Mouse (Mus musculus): ENCODE measurements around the gene Ptpn6. TPM values are rescaled to one million over a fixed set of nuclear protein-coding genes. Genes with fewer than 3 reads are reported as not detected.

Ptpn6 gene
- polyA plus RNA-seq, 1 experiment from 2014 or later, result 28.7 TPM

- Histone ChIP-seq H3K4me1 (replicated peaks) (peaks cover 65% of the 10 kb centered on the region), H3K36me3 (peaks cover 38% of the 10 kb centered on the region), H3K9ac (no peak overlapping the region), H3K4me3 (replicated peaks) (no peak overlapping the region), H3K27ac (peak overlapping the region; percentile 26; the same call in 1 of the 2 replicates), H3K27me3 (no peaks in the 10 kb centered on the region), H3K9me3 (replicated peaks) (no peaks in the 10 kb centered on the region), H3K4me2 (no peak overlapping the region)
- no peak for ATAC-seq (ENCODE audit: low read depth)
- DNase-seq, result no peak
- 76% methylated on average over 6 of the region's 6 CpGs for WGBS (ENCODE audit: insufficient replicate concordance)
Observed at GRCm38 (mm10) chr6:124676171-124676570, 62.3 kb downstream of the Ptpn6 start.

- H3K4me1 ChIP-seq (replicated peaks), result peaks cover 77% of the 10 kb centered on the region
- H3K4me2 ChIP-seq, result no peak overlapping the region
- no peaks in the 10 kb centered on the region for H3K9me3 ChIP-seq (replicated peaks)
- H3K36me3 ChIP-seq, result peaks cover 45% of the 10 kb centered on the region
- ATAC-seq (ENCODE audit: low read depth) (no peak), DNase-seq (no peak)
- no peak overlapping the region for H3K9ac ChIP-seq
- H3K4me3 ChIP-seq (replicated peaks), result no peak overlapping the region
- 86% methylated on average over 7 of the region's 7 CpGs for WGBS (ENCODE audit: insufficient replicate concordance)
- H3K27me3 ChIP-seq, result no peaks in the 10 kb centered on the region
- H3K27ac ChIP-seq, result no peak overlapping the region
Observed at GRCm38 (mm10) chr6:124674591-124674990, 63.9 kb downstream of the Ptpn6 start.

DNA sequence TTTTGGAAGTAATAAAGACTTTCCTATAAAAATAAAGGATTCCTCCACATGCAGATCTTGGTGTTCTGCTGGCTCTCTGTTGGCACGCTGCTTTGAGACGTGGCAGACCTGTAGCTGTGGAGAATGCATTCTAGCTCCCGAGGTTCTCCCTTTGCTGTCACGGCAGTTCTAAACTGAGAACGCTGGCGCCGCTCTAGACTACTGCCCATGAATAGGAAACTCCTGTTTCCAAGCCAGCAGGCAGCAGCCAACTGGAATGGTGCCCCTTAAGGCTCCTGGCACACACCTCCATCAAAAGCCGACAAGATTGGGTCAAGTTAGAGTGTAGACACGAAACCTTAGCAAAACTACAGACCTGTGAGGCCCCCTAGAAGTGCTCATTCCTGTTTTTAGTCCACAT, 64.9 kb downstream of the Ptpn6 start:
- Histone ChIP-seq H3K36me3 (peaks cover 41% of the 10 kb centered on the region), H3K9ac (no peak overlapping the region), H3K4me1 (replicated peaks) (peaks cover 83% of the 10 kb centered on the region), H3K27ac (no peak overlapping the region), H3K9me3 (replicated peaks) (no peaks in the 10 kb centered on the region), H3K4me2 (no peak overlapping the region), H3K27me3 (no peaks in the 10 kb centered on the region), H3K4me3 (replicated peaks) (no peak overlapping the region)
- WGBS (ENCODE audit: insufficient replicate concordance), result 91% methylated on average over 9 of the region's 9 CpGs
- no peak for ATAC-seq (ENCODE audit: low read depth)
- no peak for DNase-seq

DNA sequence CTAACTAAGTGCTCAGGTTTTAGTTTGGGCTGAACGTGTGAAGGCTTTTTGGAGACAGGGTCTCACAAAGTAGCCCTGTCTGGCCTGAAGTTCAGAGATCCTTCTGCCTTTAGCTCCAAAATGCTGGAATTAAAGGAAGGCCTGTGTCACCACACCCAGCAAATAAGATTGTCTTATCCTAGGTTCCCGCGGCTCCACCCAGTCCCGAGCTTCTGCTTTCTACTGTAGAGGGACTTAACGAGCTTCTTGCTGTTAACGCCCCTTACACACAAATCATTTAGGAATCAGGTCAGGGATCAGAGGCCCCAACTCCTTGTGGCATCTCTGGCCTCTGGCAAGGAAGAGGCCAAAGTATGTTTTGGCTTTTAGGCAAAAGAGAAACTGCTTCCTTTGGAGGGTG, 66.4 kb downstream of the Ptpn6 start:
- Histone ChIP-seq H3K4me2 (0 out of 2 replicates have a peak overlapping the region, but pooled peaks have one; percentile 7), H3K36me3 (peaks cover 46% of the 10 kb centered on the region), H3K9ac (0 out of 2 replicates have a peak overlapping the region, but pooled peaks have one; percentile 3), H3K4me1 (replicated peaks) (peaks cover 72% of the 10 kb centered on the region), H3K4me3 (replicated peaks) (no peak overlapping the region), H3K9me3 (replicated peaks) (no peaks in the 10 kb centered on the region), H3K27ac (0 out of 2 replicates have a peak overlapping the region, but pooled peaks have one; percentile 9), H3K27me3 (no peaks in the 10 kb centered on the region)
- ATAC-seq (ENCODE audit: low read depth) (no peak), DNase-seq (no peak)
- WGBS (ENCODE audit: insufficient replicate concordance), result 39% methylated on average over 6 of the region's 6 CpGs

MicroRNAs encoded within 50 kb of the gene (microRNA counts, 519-probe panel; counts per million panel counts)
- microRNA mmu-miR-141 (114 counts per million), microRNA mmu-miR-200c (3,035 counts per million, percentile 15 among the panel's probes with 10 or more counts)

Small RNA genes lying within 50 kb of the gene (microRNA-seq; reads per million reads assigned to microRNA genes)
- gene Mir141, result 109 reads per million, percentile 52 among the genes with 10 or more reads in this experiment
- gene Mir200c, result 846 reads per million, percentile 73 among the genes with 10 or more reads in this experiment

Other genes with a start within 250 kb of the Ptpn6 start
- 6.1 and 7.0 TPM in 2 replicates for gene C1rl, start 245.6 kb downstream of the Ptpn6 start, polyA plus RNA-seq (2015; fragmentation: Nextera tagmentation; extraction: Ambion mirVana)
- 7.5 and 8.4 TPM in 2 replicates for gene C1ra, start 226.3 kb downstream of the Ptpn6 start, polyA plus RNA-seq (2015; fragmentation: Nextera tagmentation; extraction: Ambion mirVana)
- 21.1 and 23.9 TPM in 2 replicates for gene C1s1, start 196.4 kb downstream of the Ptpn6 start, polyA plus RNA-seq (2015; fragmentation: Nextera tagmentation; extraction: Ambion mirVana)
- not detected in 2 replicates for gene C1rb, start 168.4 kb downstream of the Ptpn6 start, polyA plus RNA-seq (2015; fragmentation: Nextera tagmentation; extraction: Ambion mirVana)
- gene C1s2, start 102.6 kb downstream of the Ptpn6 start, polyA plus RNA-seq (2015; fragmentation: Nextera tagmentation; extraction: Ambion mirVana), result not detected in 2 replicates
- 68.4 and 73.9 TPM in 2 replicates for gene Lpcat3, start 75.7 kb downstream of the Ptpn6 start, polyA plus RNA-seq (2015; fragmentation: Nextera tagmentation; extraction: Ambion mirVana)
- 189 and 198 TPM in 2 replicates for gene Emg1, start 26.5 kb downstream of the Ptpn6 start, polyA plus RNA-seq (2015; fragmentation: Nextera tagmentation; extraction: Ambion mirVana)
- gene Phb2, start 26.4 kb downstream of the Ptpn6 start, polyA plus RNA-seq (2015; fragmentation: Nextera tagmentation; extraction: Ambion mirVana), result 356 and 373 TPM in 2 replicates
- gene Grcc10, start 2.7 kb upstream of the Ptpn6 start, polyA plus RNA-seq (2015; fragmentation: Nextera tagmentation; extraction: Ambion mirVana), result 77.7 and 80.2 TPM in 2 replicates
- not detected in 2 replicates for gene Gm45234, start 17.3 kb upstream of the Ptpn6 start, polyA plus RNA-seq (2015; fragmentation: Nextera tagmentation; extraction: Ambion mirVana)
- gene Atn1, start 17.8 kb upstream of the Ptpn6 start, polyA plus RNA-seq (2015; fragmentation: Nextera tagmentation; extraction: Ambion mirVana), result 1.5 and 1.8 TPM in 2 replicates
- gene Eno2, start 31.0 kb upstream of the Ptpn6 start, polyA plus RNA-seq (2015; fragmentation: Nextera tagmentation; extraction: Ambion mirVana), result 0.32 and 0.42 TPM in 2 replicates
- gene Lrrc23, start 41.0 kb upstream of the Ptpn6 start, polyA plus RNA-seq (2015; fragmentation: Nextera tagmentation; extraction: Ambion mirVana), result not detected in 2 replicates
- gene Spsb2, start 69.9 kb upstream of the Ptpn6 start, polyA plus RNA-seq (2015; fragmentation: Nextera tagmentation; extraction: Ambion mirVana), result 8.6 and 9.6 TPM in 2 replicates
- 461 and 495 TPM in 2 replicates for gene Tpi1, start 75.6 kb upstream of the Ptpn6 start, polyA plus RNA-seq (2015; fragmentation: Nextera tagmentation; extraction: Ambion mirVana)
- 63.5 and 67.5 TPM in 2 replicates for gene Usp5, start 90.8 kb upstream of the Ptpn6 start, polyA plus RNA-seq (2015; fragmentation: Nextera tagmentation; extraction: Ambion mirVana)
- 202 and 204 TPM in 2 replicates for gene Cdca3, start 90.8 kb upstream of the Ptpn6 start, polyA plus RNA-seq (2015; fragmentation: Nextera tagmentation; extraction: Ambion mirVana)
- gene Gnb3, start 101.6 kb upstream of the Ptpn6 start, polyA plus RNA-seq (2015; fragmentation: Nextera tagmentation; extraction: Ambion mirVana), result 0.16 and 0.23 TPM in 2 replicates
- gene P3h3, start 119.0 kb upstream of the Ptpn6 start, polyA plus RNA-seq (2015; fragmentation: Nextera tagmentation; extraction: Ambion mirVana), result 1.4 and 1.9 TPM in 2 replicates
- 0.08 and 0.14 TPM in 2 replicates for gene Gpr162, start 125.3 kb upstream of the Ptpn6 start, polyA plus RNA-seq (2015; fragmentation: Nextera tagmentation; extraction: Ambion mirVana)
- 0.17 TPM in 1 of 2 replicates, not detected in the other for gene Cd4, start 149.5 kb upstream of the Ptpn6 start, polyA plus RNA-seq (2015; fragmentation: Nextera tagmentation; extraction: Ambion mirVana)
- gene Lag3, start 173.0 kb upstream of the Ptpn6 start, polyA plus RNA-seq (2015; fragmentation: Nextera tagmentation; extraction: Ambion mirVana), result 0.14 and 0.18 TPM in 2 replicates
- 42.3 and 47.6 TPM in 2 replicates for gene Ptms, start 181.4 kb upstream of the Ptpn6 start, polyA plus RNA-seq (2015; fragmentation: Nextera tagmentation; extraction: Ambion mirVana)
- gene Mlf2, start 192.7 kb upstream of the Ptpn6 start, polyA plus RNA-seq (2015; fragmentation: Nextera tagmentation; extraction: Ambion mirVana), result 129 and 134 TPM in 2 replicates
- 67.3 and 77.6 TPM in 2 replicates for gene Cops7a, start 226.8 kb upstream of the Ptpn6 start, polyA plus RNA-seq (2015; fragmentation: Nextera tagmentation; extraction: Ambion mirVana)

All from liver, embryonic 13.5 days (tissue).